ENCODE assay signal across 17 mouse cellular contexts in the genomic region with DNA sequence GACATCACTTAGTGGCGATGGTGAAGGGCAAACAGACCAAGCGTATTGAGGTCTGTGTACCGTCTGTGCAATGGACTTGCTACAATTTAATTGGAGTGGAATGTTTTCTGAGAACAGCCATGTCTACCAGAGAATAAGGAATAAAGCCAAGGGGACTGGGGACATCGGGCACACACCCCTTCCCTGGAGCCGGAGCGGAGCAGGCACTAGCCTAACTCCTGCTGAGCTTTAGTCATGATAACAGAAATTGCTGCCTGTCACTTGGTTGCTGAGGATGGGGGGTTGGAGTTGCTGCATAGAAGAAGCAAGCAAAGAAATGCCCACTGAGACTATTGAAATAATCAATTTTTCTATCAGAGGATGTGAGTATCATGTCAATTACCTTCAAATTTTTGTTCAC.
DNase-seq lines count a peak whose midpoint lies in the region; TF ChIP-seq lines count a peak whose summit lies in the region.
"Had no signal": no experiment of that assay in that cellular context is flagged by ENCODE, and none has a peak within 500 bp of the region (broad histone marks: within the 10 kb centered on the region; RNA-seq: fewer than 3 reads in every experiment).

No protein-coding gene starts in this region.

- peak; percentile 82 for DNase-seq in heart, adult 11 months
- DNase-seq in heart, postnatal 4 days, result no peak
- DNase-seq in ES-CJ7 (ENCODE audit: low read depth, low spot score) (peak; percentile 50), R1 (ENCODE audit: low read depth, low spot score) (peak; percentile 51)
- DNase-seq in brain, embryonic 14.5 days (ENCODE audit: low read depth), result peak; percentile 45
- DNase-seq in ovary, postnatal 14 days (ENCODE audit: low spot score), result no peak
- no peak for DNase-seq in adrenal gland, postnatal 36 days
- DNase-seq in adrenal gland, postnatal 25 days, result no peak
- DNase-seq: adrenal gland, adult 8-10 months; adrenal gland, postnatal 14 days; cerebellum, adult 11 months; cerebellum, adult 18-20 months; cerebellum, adult 8-10 months; cerebellum, adult 9-11 months; cerebellum, postnatal 14 days; cerebellum, postnatal 36 days; embryo, embryonic 11 days had no signal

- no peak for TF ChIP-seq CTCF in brain, embryonic 14.5 days (IDR thresholded peaks at IDR 0.05; ENCODE audit: borderline replicate concordance, extremely low read depth, insufficient read depth, insufficient read length)

- no peak for TF ChIP-seq POLR2A in brain, embryonic 14.5 days (IDR thresholded peaks at IDR 0.05; ENCODE audit: borderline replicate concordance, extremely low read depth, insufficient read depth, insufficient read length, poor library complexity, severe bottlenecking)

Comparison
In these comparisons a context has a peak if more than half of its experiments do, and no peak if none do; other contexts are left out.
1. DNase-seq: peak in heart, adult 11 months (single experiment), ES-CJ7 (single experiment), R1 (single experiment) and brain, embryonic 14.5 days (single experiment); none in heart, postnatal 4 days (single experiment), ovary, postnatal 14 days (single experiment), adrenal gland, postnatal 36 days (0 of 2) and adrenal gland, postnatal 25 days (single experiment).